8 mouse cellular contexts compared by ENCODE assay signal in genomic region chr1:69331418-69332254, GRCm38 (mm10).
DNase-seq lines count a peak whose midpoint lies in the region; ATAC-seq lines count a peak whose summit lies in the region.

No protein-coding gene starts in this region.

- H3K9ac ChIP-seq in heart, embryonic 14.5 days (ENCODE audit: low read length): no peak overlapping the region
- no peak overlapping the region for H3K9ac ChIP-seq in forebrain, embryonic 12.5 days

- no peaks in the 10 kb centered on the region for H3K36me3 ChIP-seq in heart, embryonic 14.5 days (ENCODE audit: control insufficient read depth, insufficient read depth, low read length)
- H3K36me3 ChIP-seq in forebrain, embryonic 12.5 days (replicated peaks): no peaks in the 10 kb centered on the region
- no peaks in the 10 kb centered on the region for H3K36me3 ChIP-seq in megakaryocyte, embryonic 14.5 days (replicated peaks; ENCODE audit: low read length)

- H3K27me3 ChIP-seq in heart, embryonic 14.5 days (ENCODE audit: control insufficient read depth, insufficient read depth, low read length): no peaks in the 10 kb centered on the region
- no peaks in the 10 kb centered on the region for H3K27me3 ChIP-seq in forebrain, embryonic 12.5 days
- H3K27me3 ChIP-seq in megakaryocyte, embryonic 14.5 days (replicated peaks): no peaks in the 10 kb centered on the region

- H3K4me3 ChIP-seq in heart, embryonic 14.5 days (ENCODE audit: control insufficient read depth in 1 of 2, insufficient read depth in 1 of 2, low read depth in 1 of 2, low read length in 2 of 2): peak overlapping the region in 1 of 2 experiments; percentile 23; a peak in 1 of 4 replicates
- no peak overlapping the region for H3K4me3 ChIP-seq in forebrain, embryonic 12.5 days (replicated peaks)
- H3K4me3 ChIP-seq in megakaryocyte, embryonic 14.5 days (replicated peaks): peak overlapping the region; percentile 62

- WGBS in heart, embryonic 14.5 days: 41% methylated on average over 11 of the region's 11 CpGs
- 31% methylated on average over 11 of the region's 11 CpGs for WGBS in forebrain, embryonic 12.5 days

- H3K4me2 ChIP-seq in heart, embryonic 14.5 days (ENCODE audit: low read length): peak overlapping the region; percentile 54
- peak overlapping the region; percentile 24 for H3K4me2 ChIP-seq in forebrain, embryonic 12.5 days

- no peak overlapping the region for H3K27ac ChIP-seq in heart, embryonic 14.5 days (replicated peaks in 1 of 2; ENCODE audit: control insufficient read depth in 1 of 2, insufficient read depth in 1 of 2, low read depth in 2 of 2, low read length in 2 of 2)
- no peak overlapping the region for H3K27ac ChIP-seq in forebrain, embryonic 12.5 days

- ATAC-seq in heart, embryonic 14.5 days (ENCODE audit: insufficient number of reproducible peaks, insufficient read depth, low FRiP score, low read depth): no peak
- no peak for ATAC-seq in forebrain, embryonic 12.5 days (ENCODE audit: low FRiP score)

- H3K4me1 ChIP-seq in heart, embryonic 14.5 days (ENCODE audit: control insufficient read depth in 2 of 2, insufficient read depth in 2 of 2, low read length in 2 of 2): no peaks in the 10 kb centered on the region
- peaks cover 5% of the 10 kb centered on the region for H3K4me1 ChIP-seq in forebrain, embryonic 12.5 days
- H3K4me1 ChIP-seq in megakaryocyte, embryonic 14.5 days: peaks cover 3% of the 10 kb centered on the region; the same call in 1 of the 2 replicates

- no peaks in the 10 kb centered on the region for H3K9me3 ChIP-seq in heart, embryonic 14.5 days (ENCODE audit: control insufficient read depth, low read length)
- H3K9me3 ChIP-seq in forebrain, embryonic 12.5 days: no peaks in the 10 kb centered on the region
- H3K9me3 ChIP-seq in megakaryocyte, embryonic 14.5 days: no peaks in the 10 kb centered on the region

- no peak for DNase-seq in heart, adult 8-10 months (ENCODE audit: low spot score)
- peak; percentile 14 for DNase-seq in right cerebral cortex, adult 18-20 months
- DNase-seq in right cerebral cortex, postnatal 25 days: no peak
- no peak for DNase-seq in testis, postnatal 10 days (ENCODE audit: low spot score)
- DNase-seq in T-cell, adult 2 months (ENCODE audit: low spot score): no peak
